Mouse (Mus musculus): ENCODE data around the gene Repin1. TPM values are rescaled to one million over a fixed set of nuclear protein-coding genes. Genes with fewer than 3 reads are reported as not detected.
A peak's percentile ranks its signal among the peaks of the same experiment; 100 is the strongest.

The Repin1 gene
- total RNA-seq, 2 experiments from 2014 or later = 31.0 to 31.8 TPM

- DNase-seq (ENCODE audit: low spot score) = no peak
- intact Hi-C loops (cut with DNase I) = no loop called here
These were observed 19.7 kb upstream of the Repin1 start for GRCm38 (mm10) chr6:48573981-48574380.

- intact Hi-C loops (cut with DNase I) = loop anchor here (2.0 kb wide), 1 partner anchor 30 kb away; no protein-coding TSS in a partner anchor
- DNase-seq (ENCODE audit: low spot score) = no peak
These were observed 14.9 kb upstream of the Repin1 start for GRCm38 (mm10) chr6:48578736-48579135.

GRCm38 (mm10) chr6:48579215-48579648 is 14.5 kb upstream of the Repin1 start:
- DNase-seq (ENCODE audit: low spot score) = no peak
- intact Hi-C loops (cut with DNase I) = loop anchor here (2.0 kb wide), 1 partner anchor 30 kb away; no protein-coding TSS in a partner anchor

- DNase-seq (ENCODE audit: low spot score) = no peak
- intact Hi-C loops (cut with DNase I) = loop anchor here (5.0 kb wide), 1 partner anchor 191 kb away; the partner anchor contains the start of gene Gimap3
These were observed 12.4 kb upstream of the Repin1 start for GRCm38 (mm10) chr6:48581257-48581656.

DNA sequence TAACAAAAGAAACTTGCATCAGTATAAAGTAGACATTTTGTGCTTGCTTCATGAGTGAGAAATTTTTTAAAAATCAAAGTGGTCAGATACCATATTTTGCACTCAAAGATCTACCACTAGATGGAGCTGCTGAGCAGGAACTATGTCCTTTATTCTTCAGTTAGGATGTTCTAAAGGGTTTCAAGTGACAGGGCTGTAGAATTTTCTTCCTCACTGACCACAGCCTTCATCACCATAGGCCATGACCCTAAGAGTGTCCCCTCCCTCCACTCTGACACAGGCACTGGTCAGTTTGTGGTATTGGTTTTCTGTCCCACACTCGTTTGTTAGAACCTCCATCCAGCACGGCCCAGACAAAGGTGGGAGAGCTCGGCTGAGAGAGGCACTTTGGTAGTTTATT is 11.6 kb upstream of the Repin1 start:
- intact Hi-C loops (cut with DNase I) = loop anchor here (1.0 to 5.0 kb wide), 2 partner anchors 60 to 190 kb away; partner anchors contain the start of gene Gimap3
- no peak for DNase-seq (ENCODE audit: low spot score)

- intact Hi-C loops (cut with DNase I) = no loop called here
- no peak for DNase-seq (ENCODE audit: low spot score)
These were observed 4.4 kb upstream of the Repin1 start, which contains the start of gene Gm45021 for GRCm38 (mm10) chr6:48589194-48589750. Gene Gm45021, plus strand, starts transcription at chr6:48589610.

DNA sequence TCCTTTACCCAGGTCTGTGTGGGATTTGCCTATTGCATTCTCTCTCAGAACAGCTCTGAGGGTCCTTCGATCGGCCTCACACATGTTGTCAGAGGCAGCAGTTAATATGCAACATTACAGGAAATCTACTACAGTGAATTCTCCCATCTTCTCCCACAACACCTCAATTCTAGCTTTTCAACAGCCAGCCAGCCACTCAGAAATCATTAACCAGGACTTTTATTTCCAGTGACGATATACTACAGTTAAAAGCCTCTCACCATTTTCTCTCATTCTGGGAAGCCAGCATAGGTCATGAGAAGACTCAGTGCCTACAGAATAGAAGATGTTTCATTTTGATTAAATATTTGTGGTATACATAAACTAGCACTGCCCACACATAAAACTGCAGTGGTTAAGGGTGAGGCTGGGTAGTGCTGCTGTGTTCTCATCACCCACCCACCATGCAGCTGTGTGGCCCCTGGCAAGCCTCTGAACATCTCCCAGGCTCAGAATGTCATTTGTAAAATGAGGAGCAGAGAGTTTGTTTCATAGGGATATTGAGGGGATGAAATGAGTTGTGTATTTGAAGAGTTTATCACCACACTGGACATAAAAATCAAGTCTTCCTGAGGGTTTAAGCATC is 2.4 kb upstream of the Repin1 start:
- intact Hi-C loops (cut with DNase I) = no loop called here
- no peak for DNase-seq (ENCODE audit: low spot score)

- intact Hi-C loops (cut with DNase I) = no loop called here
- DNase-seq (ENCODE audit: low spot score) = no peak
These were observed 1.8 kb upstream of the Repin1 start for GRCm38 (mm10) chr6:48591871-48592270.

- intact Hi-C loops (cut with DNase I) = no loop called here
- DNase-seq (ENCODE audit: low spot score) = no peak
These were observed 508 bp downstream of the Repin1 start for GRCm38 (mm10) chr6:48594043-48594738.

GRCm38 (mm10) chr6:48595278-48595677 is 1.6 kb downstream of the Repin1 start:
- no peak for DNase-seq (ENCODE audit: low spot score)
- intact Hi-C loops (cut with DNase I) = no loop called here

GRCm38 (mm10) chr6:48596545-48597232 is 3.0 kb downstream of the Repin1 start:
- intact Hi-C loops (cut with DNase I) = no loop called here
- no peak for DNase-seq (ENCODE audit: low spot score)

DNA sequence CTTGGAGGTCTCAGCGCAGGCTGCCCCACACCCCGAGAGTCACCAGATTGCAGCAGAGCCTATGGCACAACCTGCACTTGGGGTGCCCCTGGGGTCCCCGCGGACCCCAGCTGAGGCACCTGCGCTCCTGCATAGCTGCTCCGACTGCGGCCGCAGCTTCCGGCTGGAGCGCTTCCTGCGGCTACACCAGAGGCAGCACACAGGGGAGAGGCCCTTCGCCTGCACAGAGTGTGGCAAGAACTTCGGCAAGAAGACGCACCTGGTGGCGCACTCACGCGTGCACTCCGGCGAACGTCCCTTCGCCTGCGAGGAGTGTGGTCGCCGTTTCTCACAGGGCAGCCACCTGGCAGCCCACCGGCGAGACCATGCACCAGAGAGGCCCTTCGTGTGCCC is 3.5 kb downstream of the Repin1 start:
- intact Hi-C loops (cut with DNase I) = no loop called here
- DNase-seq (ENCODE audit: low spot score) = no peak

DNA sequence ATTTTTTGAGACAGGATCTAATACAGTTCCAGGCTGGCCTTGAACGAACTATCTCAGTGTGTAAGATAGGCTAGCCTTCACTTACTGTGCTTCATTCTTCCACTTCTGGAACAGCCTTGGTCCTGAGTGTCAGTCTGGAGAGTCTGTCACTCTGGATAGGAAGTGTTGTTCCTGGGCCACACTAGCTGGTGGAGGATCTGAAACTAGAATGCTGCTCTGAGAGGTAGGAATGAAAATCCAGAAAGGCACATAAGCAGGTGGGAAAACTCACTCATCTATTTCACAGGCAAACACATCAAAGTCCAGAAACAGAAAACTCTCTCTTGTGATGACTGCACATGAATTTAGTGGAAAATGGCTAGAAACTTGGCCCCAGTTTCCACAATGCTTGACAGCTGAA is 6.9 kb downstream of the Repin1 start:
- intact Hi-C loops (cut with DNase I) = no loop called here
- no peak for DNase-seq (ENCODE audit: low spot score)

DNA sequence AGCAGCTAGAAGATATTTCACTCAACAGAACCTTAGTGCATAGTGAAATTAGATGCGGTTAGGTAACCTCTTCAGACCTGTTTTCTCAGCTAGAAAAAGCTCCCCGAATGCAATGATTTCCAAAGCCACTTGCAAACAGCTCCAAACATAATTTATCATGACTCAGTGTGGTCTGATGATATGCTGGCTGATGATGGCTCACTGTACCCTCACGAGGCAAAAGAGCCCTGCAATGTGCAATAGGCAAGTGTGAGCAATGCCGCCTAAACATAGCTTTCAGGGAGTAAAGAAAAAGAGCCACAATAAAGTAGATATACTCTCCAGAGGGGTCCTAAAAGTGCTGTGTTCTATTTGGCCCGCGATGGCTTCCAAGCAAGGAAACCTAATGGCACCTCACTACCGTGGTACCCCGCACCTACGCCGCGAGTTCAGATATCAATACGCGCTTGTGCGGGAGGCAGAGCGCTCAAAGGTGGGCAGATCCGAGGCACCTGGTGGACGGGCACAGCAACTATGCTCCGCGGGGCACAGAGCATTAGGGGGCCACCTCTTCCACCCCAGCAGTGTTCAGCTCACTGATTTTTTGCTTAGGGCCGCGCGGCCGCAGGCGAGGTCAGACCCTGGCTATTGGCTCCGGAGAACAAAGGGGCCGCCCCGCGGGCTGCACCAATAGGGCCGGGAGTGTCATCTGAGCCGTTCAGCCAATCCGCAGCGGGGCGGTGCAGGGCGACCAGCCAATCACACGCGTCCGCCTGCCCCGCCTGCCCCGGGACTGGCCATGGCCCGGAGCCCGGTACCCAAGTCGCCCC is 7.8 kb downstream of the Repin1 start, which contains the start of gene Zfp775:
Gene Zfp775, plus strand, starts transcription at position 793 of the 809 bp plus-strand sequence.
- DNase-seq (ENCODE audit: low spot score) = peak; percentile 95
- intact Hi-C loops (cut with DNase I) = no loop called here

DNA sequence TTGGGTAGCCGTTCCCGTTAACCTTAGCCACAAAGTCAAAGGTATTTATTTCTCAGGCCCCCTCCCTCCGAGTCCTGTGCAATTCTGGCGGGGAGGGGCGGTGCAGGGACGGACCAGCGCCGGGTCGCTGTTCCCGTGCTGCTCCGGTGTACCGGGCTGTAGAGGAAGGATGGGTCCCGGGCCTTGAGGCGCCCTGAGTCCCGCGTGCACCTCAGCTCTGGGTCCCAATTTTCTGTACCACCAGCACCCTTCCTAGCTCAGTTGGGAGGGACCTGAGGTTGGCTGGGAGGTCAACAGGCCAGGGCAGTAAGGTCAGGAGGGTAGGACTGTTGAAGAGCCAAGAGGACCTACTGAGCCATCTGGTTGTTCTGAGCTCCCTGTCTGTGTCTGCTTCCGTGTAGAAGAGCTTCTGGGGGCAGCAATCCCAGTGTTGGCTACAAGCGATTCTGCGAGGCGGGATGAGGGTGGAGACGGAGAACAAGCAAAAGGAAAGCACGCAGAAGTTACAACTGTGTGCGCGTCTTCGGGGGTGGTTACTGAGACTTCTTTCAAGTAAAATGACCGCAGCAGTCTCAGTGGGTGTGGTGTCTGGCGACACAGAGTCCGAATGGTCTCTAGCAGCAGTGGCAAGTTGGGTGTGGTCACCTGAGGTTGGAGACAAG is 8.5 kb downstream of the Repin1 start:
- peak; percentile 27 for DNase-seq (ENCODE audit: low spot score)
- intact Hi-C loops (cut with DNase I) = no loop called here

DNA sequence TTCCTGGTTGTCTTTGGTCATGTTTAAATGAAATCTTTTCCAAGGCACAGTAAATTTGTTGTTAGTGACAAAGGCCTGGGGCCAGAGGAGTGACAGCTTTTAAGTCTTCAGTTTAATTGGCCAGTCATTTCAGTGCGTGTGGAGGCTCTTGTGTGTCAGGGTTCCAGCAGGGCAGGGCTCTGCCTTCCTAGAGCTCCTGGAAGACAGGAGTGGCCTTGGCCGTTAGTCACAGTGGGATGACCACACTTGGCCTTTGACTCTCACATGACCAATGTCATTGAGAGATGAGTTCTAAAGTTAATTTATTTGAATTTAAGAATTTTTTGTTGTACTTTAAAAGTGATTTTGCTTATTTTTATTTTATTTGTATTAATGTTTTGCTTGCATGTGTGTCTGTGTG is 14.4 kb downstream of the Repin1 start:
- intact Hi-C loops (cut with DNase I) = no loop called here
- DNase-seq (ENCODE audit: low spot score) = no peak

- no peak for DNase-seq (ENCODE audit: low spot score)
- intact Hi-C loops (cut with DNase I) = no loop called here
These were observed 15.8 kb downstream of the Repin1 start for GRCm38 (mm10) chr6:48609512-48609911.

GRCm38 (mm10) chr6:48610657-48611056 is 17.0 kb downstream of the Repin1 start:
- intact Hi-C loops (cut with DNase I) = no loop called here
- no peak for DNase-seq (ENCODE audit: low spot score)

GRCm38 (mm10) chr6:48613464-48613863 is 19.8 kb downstream of the Repin1 start:
- intact Hi-C loops (cut with DNase I) = no loop called here
- DNase-seq (ENCODE audit: low spot score) = no peak
